Mouse (Mus musculus) lung, postnatal 0 days (tissue): ENCODE measurements around the gene Mbnl2. TPM values are rescaled to one million over a fixed set of nuclear protein-coding genes. Genes with fewer than 3 reads are reported as not detected.

Experiments
- ATAC-seq: fragments of 200-750 bp; cut with Nextera tagmentation; 2 replicates; pipeline ENCODE4 v1.8.0; 2017; ENCODE audit warnings: moderate library complexity
- DNase-seq: peaks from one replicate; pipeline ENCODE4 v3.0.0-alpha.2; 2016; ENCODE audit warnings: low spot score
- H3K27ac ChIP-seq: fragments of 300-500 bp; sonication (generic); 2 replicates; pipeline ENCODE4 v1.5.1; 2014; ENCODE audit warnings: antibody characterized with exemption, mild to moderate bottlenecking, low read length, mixed read lengths
- H3K27me3 ChIP-seq: fragments of 300-500 bp; sonication (generic); replicated peaks from 2 replicates; pipeline ENCODE4 v1.6.1; 2014; ENCODE audit warnings: low read length, mixed read lengths; ENCODE audit not compliant: insufficient read depth
- H3K36me3 ChIP-seq: fragments of 300-500 bp; sonication (generic); 2 replicates; pipeline ENCODE4 v1.6.1; 2014; ENCODE audit warnings: low read length, mixed read lengths; ENCODE audit not compliant: insufficient read depth
- H3K4me1 ChIP-seq: fragments of 300-500 bp; sonication (generic); 2 replicates; pipeline ENCODE4 v1.6.1; 2014; ENCODE audit warnings: antibody characterized with exemption, low read depth, low read length, mixed read lengths; ENCODE audit not compliant: insufficient read depth
- H3K4me2 ChIP-seq: fragments of 300-500 bp; sonication (generic); replicated peaks from 2 replicates; pipeline ENCODE4 v1.6.1; 2014; ENCODE audit warnings: low read depth, mild to moderate bottlenecking, low read length, moderate library complexity, mixed read lengths
- H3K4me3 ChIP-seq: fragments of 300-500 bp; sonication (generic); 2 replicates; pipeline ENCODE4 v1.5.1; 2014; ENCODE audit warnings: low read depth, low read length
- H3K9ac ChIP-seq: fragments of 300-500 bp; sonication (generic); replicated peaks from 2 replicates; pipeline ENCODE4 v1.6.1; 2014; ENCODE audit warnings: low read depth, mild to moderate bottlenecking
- H3K9me3 ChIP-seq: fragments of 300-500 bp; sonication (generic); 2 replicates; pipeline ENCODE4 v1.6.1; 2016; ENCODE audit warnings: low read length, mixed read lengths
- CTCF ChIP-seq: IDR thresholded peaks from 2 replicates; pipeline ENCODE4 v1.5.1; 2016; ENCODE audit warnings: antibody characterized with exemption, mild to moderate bottlenecking
- EP300 ChIP-seq: IDR thresholded peaks from 2 replicates; pipeline ENCODE4 v1.6.1; 2016; ENCODE audit warnings: antibody characterized with exemption, mild to moderate bottlenecking, control low read depth
- WGBS: fragments of 180-500 bp; shearing (Covaris S2); extraction: QIAGEN DNeasy Blood & Tissue Kit; methylation state at CpG from one replicate; pipeline ENCODE4 v1.1.7; 2014; 5-methylcytosine and 5-hydroxymethylcytosine counted together
- polyA plus RNA-seq: library from polyadenylated mRNA; unstranded; fragments of >200 nt; fragmentation: Nextera tagmentation; extraction: Ambion mirVana; gene quantifications from 2 replicates; pipeline ENCODE4 v1.2.1, GENCODE M21; 2015

Mbnl2 gene
- polyA plus RNA-seq, 1 experiment from 2014 or later, result 171 TPM

GRCm38 (mm10) chr14:120245081-120245705, 30.3 kb upstream of the Mbnl2 start:
- DNase-seq (peak; percentile 54), ATAC-seq (peak; percentile 70)
- Histone ChIP-seq H3K9me3 (no peaks in the 10 kb centered on the region), H3K9ac (no peak overlapping the region), H3K27me3 (no peaks in the 10 kb centered on the region), H3K4me2 (no peak overlapping the region), H3K4me1 (no peaks in the 10 kb centered on the region), H3K36me3 (no peaks in the 10 kb centered on the region), H3K4me3 (no peak overlapping the region), H3K27ac (no peak overlapping the region)
- 56% methylated on average over 8 of the region's 8 CpGs for WGBS
- no peak for TF ChIP-seq CTCF
- TF ChIP-seq EP300, result no peak

DNA sequence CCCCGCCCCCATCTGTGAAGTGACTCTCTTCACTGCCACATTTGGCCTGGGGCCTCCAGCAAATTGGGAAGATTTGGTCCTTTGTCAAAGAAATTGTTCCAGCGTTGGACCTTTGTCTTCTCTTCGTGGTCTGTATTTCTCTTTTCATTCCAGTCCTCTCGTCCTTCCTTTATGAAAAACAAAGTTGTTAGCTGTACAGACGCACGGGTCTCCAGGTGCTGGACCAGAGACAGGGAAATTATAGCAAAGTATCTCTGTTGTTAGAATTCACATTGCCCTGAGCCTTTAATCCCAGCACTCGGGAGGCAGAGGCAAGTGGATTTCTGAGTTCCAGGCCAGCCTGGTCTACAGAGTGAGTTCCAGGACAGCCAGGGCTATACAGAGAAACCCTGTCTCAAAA, 22.1 kb upstream of the Mbnl2 start:
- Histone ChIP-seq H3K4me1 (no peaks in the 10 kb centered on the region), H3K27ac (no peak overlapping the region), H3K27me3 (no peaks in the 10 kb centered on the region), H3K4me3 (no peak overlapping the region), H3K9ac (no peak overlapping the region), H3K4me2 (no peak overlapping the region), H3K9me3 (no peaks in the 10 kb centered on the region), H3K36me3 (no peaks in the 10 kb centered on the region)
- ATAC-seq (no peak), DNase-seq (no peak)
- WGBS, result 76% methylated on average over 7 of the region's 7 CpGs
- TF ChIP-seq CTCF (no peak), EP300 (no peak)

DNA sequence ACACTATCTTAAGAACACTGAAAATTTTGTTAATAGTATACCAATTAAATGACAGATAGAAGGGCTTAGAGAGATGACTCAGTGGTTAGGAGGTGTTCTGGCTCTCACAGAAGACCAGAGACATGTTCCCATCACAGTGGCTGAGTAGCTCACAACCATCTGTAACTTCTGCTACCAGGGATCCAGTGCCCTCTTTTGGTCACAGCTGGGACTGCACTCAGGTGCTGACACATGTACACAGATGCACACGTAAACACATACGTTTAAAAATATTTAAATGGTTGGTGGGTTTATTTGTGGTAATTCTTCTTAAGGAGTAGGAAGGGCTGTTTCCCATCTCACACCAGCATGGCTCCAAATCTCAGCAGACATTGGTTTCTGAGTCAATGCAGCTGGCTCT, 19.3 kb upstream of the Mbnl2 start:
- Histone ChIP-seq H3K36me3 (no peaks in the 10 kb centered on the region), H3K9ac (no peak overlapping the region), H3K9me3 (no peaks in the 10 kb centered on the region), H3K27ac (no peak overlapping the region), H3K4me3 (no peak overlapping the region), H3K4me1 (no peaks in the 10 kb centered on the region), H3K4me2 (no peak overlapping the region), H3K27me3 (no peaks in the 10 kb centered on the region)
- WGBS, result 91% methylated on average over 2 of the region's 2 CpGs
- DNase-seq, result no peak
- ATAC-seq, result no peak
- TF ChIP-seq EP300 (no peak), CTCF (peak; percentile 47)

DNA sequence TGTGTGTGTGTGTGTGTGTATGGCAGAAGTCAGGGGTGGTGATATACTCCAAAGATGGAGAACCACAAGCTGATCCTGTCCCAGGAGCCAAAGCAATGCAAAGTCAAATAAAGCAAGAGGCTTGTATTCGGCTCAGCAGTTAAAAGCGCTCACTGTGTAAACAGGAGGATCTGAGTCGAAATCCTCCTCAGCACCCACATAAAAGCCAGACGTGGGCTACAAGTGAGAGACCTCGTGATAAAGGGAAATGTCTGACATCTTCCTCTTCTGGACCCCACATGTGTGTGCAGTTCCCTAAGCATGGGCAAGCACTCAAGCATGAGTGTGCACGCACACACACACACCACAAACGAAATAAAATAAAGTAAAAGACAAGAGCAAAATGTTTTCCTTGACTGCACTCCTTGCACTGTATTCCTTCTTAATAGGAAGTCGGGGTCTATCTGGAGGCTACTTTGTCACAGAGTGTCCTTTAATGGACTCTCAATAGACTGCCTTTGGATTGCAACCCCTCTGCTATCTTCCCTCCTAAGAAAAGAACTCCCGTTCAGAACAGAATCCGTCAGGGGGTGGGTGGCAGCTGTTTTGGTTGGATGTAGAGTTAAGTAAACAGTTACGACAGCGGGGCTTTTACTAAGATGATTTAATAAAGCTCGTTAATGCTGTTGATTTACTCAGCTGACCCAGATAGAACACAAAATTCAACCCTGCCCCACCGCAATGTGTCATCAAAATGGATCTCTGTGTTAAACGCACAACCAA, 18.7 kb upstream of the Mbnl2 start:
- Histone ChIP-seq H3K27me3 (no peaks in the 10 kb centered on the region), H3K4me1 (no peaks in the 10 kb centered on the region), H3K9ac (no peak overlapping the region), H3K4me3 (no peak overlapping the region), H3K27ac (no peak overlapping the region), H3K9me3 (no peaks in the 10 kb centered on the region), H3K4me2 (no peak overlapping the region), H3K36me3 (no peaks in the 10 kb centered on the region)
- 31% methylated on average over 15 of the region's 15 CpGs for WGBS
- no peak; the same call in 1 of the 2 replicates for ATAC-seq
- DNase-seq, result peak; percentile 44
- no peak for TF ChIP-seq CTCF
- no peak for TF ChIP-seq EP300

GRCm38 (mm10) chr14:120257483-120257882, 18.0 kb upstream of the Mbnl2 start:
- whole genome bisulfite sequencing, result 55% methylated on average over 6 of the region's 6 CpGs
- Histone ChIP-seq H3K4me2 (no peak overlapping the region), H3K27ac (no peak overlapping the region), H3K4me1 (no peaks in the 10 kb centered on the region), H3K9me3 (no peaks in the 10 kb centered on the region), H3K9ac (no peak overlapping the region), H3K36me3 (no peaks in the 10 kb centered on the region), H3K27me3 (no peaks in the 10 kb centered on the region), H3K4me3 (no peak overlapping the region)
- DNase-seq, result no peak
- no peak for ATAC-seq
- TF ChIP-seq EP300, result no peak
- TF ChIP-seq CTCF, result no peak

DNA sequence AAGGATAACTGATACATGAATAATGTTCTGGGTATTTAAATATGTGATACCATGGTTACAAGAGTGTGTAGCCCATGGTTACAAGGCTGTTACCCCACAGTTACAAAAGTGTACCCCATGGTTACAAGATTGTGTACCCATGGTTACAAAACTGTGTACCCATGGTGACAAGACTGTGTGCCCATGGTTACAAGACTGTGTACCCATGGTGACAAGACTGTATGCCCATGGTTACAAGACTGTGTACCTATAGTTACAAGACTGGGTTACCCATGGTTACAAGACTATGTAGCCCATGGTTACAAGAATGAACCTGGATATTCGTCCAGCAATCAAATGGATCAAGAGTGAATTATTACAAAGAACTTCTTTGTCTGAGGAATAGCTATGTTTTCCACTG, 16.0 kb upstream of the Mbnl2 start:
- no peaks in the 10 kb centered on the region for H3K4me1 ChIP-seq
- no peaks in the 10 kb centered on the region for H3K9me3 ChIP-seq
- H3K4me3 ChIP-seq, result no peak overlapping the region
- no peaks in the 10 kb centered on the region for H3K27me3 ChIP-seq
- no peak for TF ChIP-seq EP300
- no peak for TF ChIP-seq CTCF
- no peak overlapping the region for H3K27ac ChIP-seq
- H3K9ac ChIP-seq, result no peak overlapping the region
- DNase-seq (no peak), ATAC-seq (peak; percentile 38)
- whole genome bisulfite sequencing, result 56% methylated on average over 1 of the region's 1 CpGs
- H3K4me2 ChIP-seq, result no peak overlapping the region
- no peaks in the 10 kb centered on the region for H3K36me3 ChIP-seq
